Mouse (Mus musculus): ENCODE measurements around the gene Nf2.

DNA sequence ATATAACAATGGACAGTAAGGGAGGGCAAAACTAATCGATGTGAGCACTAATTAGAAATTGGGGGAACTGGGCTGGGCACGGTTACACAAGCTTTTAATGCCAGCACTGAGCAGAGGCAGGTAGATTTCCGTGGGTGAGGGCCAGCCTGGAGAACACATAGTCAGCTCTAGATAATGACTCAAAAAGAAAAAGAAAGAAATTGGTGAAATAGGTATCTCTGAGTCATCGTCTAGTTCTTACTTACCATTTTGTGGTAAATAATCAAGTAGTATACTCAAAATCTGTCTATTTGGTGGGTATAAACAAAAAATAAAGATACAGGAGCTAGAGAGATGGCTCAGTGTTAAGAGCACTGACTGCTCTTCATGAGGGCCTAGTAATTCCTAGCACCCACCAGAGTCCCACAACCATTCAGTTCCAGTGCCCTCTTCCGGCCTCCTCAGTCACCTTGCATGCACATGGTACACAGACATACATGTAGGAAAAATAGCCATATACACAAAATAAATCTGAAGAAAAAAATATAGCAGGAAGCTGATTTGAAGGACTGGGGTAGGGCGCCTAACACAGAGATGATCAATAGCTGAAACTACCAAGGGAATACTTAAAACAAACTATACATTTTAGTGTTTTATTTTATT lies 44.3 kb downstream of the Nf2 start:
- TF ChIP-seq CTCF (IDR thresholded peaks at IDR 0.05; ENCODE audit: low read depth) (no peak), EP300 (optimal IDR thresholded peaks at IDR 0.05) (no peak)

Data from stomach, postnatal 0 days (tissue).